Mouse (Mus musculus): Measurements from ENCODE around the gene Cript.

GRCm38 (mm10) chr17:87041739-87042138 is 16.4 kb downstream of the Cript start:
- TF ChIP-seq CTCF (IDR thresholded peaks at IDR 0.05; ENCODE audit: low read depth) (no peak), EP300 (IDR thresholded peaks at IDR 0.05; ENCODE audit: low read depth) (no peak)

Measured in liver, embryonic 14.5 days (tissue).